Mouse (Mus musculus): Measurements from ENCODE around the gene Olfr524.

Gene Olfr524

DNA sequence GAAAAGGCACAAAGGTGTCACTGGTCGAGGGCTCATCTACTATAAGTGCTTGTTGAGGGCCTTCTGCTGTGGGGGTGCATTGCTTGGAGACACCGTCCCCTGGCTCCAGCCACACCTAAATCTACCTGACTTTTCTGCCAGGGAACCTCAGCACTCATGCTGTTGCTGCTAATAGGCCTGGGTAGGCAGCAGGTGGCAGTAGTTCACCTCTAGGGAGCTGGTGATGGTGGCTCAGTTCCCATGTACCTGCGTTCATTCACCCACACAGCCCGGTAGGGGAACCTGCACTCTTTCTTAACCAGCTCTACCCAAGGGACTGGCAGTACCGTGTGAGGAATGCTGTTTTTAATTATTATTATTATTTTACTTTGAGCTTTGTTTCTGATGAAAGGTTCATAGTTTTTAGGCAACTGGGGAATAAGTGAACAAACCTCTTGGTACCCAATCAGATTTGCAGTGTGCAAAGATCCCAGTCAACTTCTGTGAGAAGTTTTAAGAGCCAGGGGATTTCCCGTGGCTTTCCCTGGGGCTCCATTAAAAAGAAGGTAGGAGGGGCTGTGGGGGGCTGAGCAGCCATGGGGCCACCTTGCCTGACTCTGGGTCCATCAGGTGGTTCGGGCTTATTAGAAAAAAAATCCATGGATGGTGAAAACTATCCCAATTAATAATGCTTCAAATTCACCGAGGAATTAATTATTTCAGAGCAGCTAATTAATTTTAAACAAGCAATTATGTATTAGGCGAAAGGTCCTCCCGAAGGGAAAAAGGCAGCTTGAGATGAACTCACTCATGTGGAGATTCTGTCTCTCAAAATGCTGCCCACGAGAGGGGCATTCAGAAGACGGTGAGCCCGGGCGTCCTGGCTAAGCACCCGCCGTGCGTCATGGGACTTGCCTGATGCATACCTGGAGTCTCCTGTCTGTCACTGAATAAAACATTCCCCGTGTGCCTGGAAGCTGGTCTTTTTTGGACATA, 18.8 kb downstream of the Olfr524 start:
- no peak for DNase-seq (ENCODE audit: low spot score)

- no peak for DNase-seq (ENCODE audit: low spot score)
These were observed 21.6 kb downstream of the Olfr524 start for GRCm38 (mm10) chr7:140184206-140184605.

- no peak for DNase-seq (ENCODE audit: low spot score)
These were observed 25.1 kb downstream of the Olfr524 start for GRCm38 (mm10) chr7:140180692-140181091.

DNA sequence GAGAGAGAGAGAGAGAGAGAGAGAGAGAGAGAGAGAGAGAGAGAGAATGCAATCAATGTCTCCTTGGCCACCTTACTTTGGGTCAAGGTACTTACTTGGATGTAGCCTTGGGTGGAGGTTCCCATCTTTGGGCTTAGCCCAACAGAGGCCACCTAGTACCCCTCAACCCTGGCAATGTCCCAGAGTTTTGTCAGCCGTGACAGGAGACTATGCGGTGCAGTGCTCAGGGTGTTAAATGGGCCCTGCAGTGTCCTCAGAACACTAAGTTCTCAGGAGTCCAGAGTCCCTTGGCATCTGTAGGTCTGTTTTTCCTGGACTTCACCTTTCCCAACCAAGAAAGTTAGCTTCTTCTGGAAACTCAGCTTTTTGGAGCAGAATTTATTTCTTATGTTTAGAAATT, 26.6 kb downstream of the Olfr524 start:
- no peak for DNase-seq (ENCODE audit: low spot score)

DNA sequence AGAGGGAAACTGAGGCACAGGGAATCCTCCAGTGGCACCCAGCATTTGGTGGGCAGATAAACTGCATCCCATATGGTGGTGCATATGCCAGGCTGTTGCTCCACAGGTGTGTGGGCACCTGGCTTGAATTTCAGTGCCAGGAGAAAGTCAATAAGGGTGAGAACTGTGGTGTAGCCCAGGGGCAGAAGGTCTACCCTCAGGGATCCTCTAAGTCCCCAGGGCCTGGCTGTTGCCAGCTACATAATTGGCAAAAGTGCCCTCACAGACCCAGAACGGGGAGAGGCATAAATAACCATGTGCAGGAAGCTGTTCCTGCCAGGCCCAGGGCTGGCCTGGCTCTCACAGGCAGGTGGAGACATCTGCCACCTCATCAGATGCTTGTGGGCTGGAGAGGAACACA, 32.8 kb downstream of the Olfr524 start, which contains the start of gene Olfr523:
Gene Olfr523, plus strand, starts transcription at position 282 of the 400 bp plus-strand sequence.
- no peak for DNase-seq (ENCODE audit: low spot score)

- no peak for DNase-seq (ENCODE audit: low spot score)
These were observed 34.9 kb downstream of the Olfr524 start for GRCm38 (mm10) chr7:140170863-140171262.

GRCm38 (mm10) chr7:140169386-140169785, 36.4 kb downstream of the Olfr524 start:
- DNase-seq (ENCODE audit: low spot score): no peak

DNA sequence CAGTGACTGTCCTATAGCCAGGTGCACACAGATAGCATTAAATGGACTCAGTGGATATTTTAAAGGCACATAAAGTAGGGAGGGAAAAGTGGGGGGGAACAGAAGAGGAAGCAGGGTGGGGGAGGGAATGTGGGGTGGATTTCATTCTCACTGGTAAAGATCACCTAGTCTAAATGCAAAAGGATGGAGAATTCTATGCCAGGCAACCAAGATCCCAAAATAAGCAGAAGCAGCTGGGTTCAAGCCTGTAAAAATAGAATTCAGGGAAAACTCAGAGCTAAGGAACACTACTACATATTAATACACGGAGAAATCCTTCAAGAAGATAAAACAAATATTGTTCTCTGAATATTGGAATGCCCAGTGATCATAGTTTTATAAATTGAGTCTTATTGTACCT, 37.8 kb downstream of the Olfr524 start:
- DNase-seq (ENCODE audit: low spot score): no peak

GRCm38 (mm10) chr7:140164664-140165063, 41.1 kb downstream of the Olfr524 start, which contains the start of gene Olfr522:
TSS of gene Olfr522 (minus strand) at chr7:140164764.
- DNase-seq (ENCODE audit: low spot score): no peak

DNA sequence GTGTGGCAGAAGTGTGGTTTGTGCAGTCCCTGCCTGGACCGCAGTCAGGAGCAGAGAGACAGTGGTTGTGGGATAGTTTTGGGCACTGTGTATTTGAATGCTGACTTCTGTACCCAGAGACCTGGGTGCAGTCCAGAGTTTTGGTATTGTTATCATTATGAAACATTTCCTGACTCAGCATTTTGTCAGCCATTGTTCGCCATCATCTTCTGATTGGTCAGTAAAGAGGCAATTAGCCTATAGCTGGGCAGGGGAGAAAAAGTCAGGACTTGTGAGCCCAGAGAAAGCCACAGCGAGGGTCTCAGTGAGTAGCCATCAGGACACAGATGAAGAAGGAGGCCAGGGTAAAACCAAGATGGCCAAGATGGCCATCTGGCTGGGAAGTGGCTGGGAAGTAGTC, 45.4 kb downstream of the Olfr524 start:
- DNase-seq (ENCODE audit: low spot score): no peak

DNA sequence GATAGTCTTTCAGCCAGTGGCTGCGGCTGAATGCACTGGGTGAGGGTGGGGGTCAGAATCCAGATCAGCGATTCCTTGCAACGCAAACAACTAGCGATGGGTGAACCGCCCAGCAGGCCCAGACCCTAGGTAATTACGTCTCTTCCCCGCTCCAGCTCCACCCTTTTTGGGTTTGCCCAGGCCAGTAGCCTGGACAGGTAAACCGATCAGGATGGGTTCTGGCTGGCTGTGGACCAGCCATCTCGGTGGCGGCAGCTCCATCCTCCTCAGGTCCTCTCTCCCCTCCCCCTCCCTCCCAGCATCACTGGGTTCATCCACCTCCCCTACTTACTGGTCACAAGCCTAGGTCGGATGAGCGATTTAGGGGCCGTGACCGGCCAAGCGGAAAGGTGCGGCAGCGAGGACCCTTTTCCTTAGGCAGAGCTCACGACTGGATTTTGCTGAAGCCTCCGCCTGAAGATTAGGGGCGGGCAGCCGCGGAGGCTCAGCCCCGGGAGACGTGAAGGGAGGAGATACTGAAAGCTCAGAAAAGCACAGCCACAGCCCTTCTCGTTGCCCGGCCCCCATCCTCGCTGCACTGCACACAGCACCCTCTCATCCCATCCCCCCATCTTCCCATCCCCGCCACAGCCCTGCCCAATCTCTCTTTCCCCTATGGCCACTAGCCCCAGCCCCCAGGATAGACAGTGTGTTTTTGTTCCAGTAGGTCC, 51.4 kb downstream of the Olfr524 start, which contains the start of gene Sprn:
Gene Sprn, minus strand, starts transcription at position 660 of the 710 bp plus-strand sequence.
- no peak for DNase-seq (ENCODE audit: low spot score)

GRCm38 (mm10) chr7:140153829-140154217, 51.9 kb downstream of the Olfr524 start:
- DNase-seq (ENCODE audit: low spot score): no peak

- DNase-seq (ENCODE audit: low spot score): no peak
These were observed 52.4 kb downstream of the Olfr524 start for GRCm38 (mm10) chr7:140153383-140153782.

Measured in spleen, adult 12 weeks (tissue).